Mouse (Mus musculus) kidney, adult 2 months (tissue): ENCODE measurements around the gene Epha1. TPM values are rescaled to one million over a fixed set of nuclear protein-coding genes. Genes with fewer than 3 reads are reported as not detected.

Experiments
- DNase-seq: peaks from one replicate; pipeline ENCODE4 v3.0.0; 2021
- H3K27ac ChIP-seq: fragments of 200-500 bp; 2 replicates; pipeline ENCODE4 v1.5.1; 2012; ENCODE audit warnings: low read depth, low read length, control low read depth, inconsistent platforms; ENCODE audit not compliant: insufficient read depth
- H3K27me3 ChIP-seq: fragments of 200-500 bp; replicated peaks from 2 replicates; pipeline ENCODE4 v1.6.1; 2012; ENCODE audit warnings: mild to moderate bottlenecking, moderate library complexity, low read length, inconsistent platforms; ENCODE audit not compliant: control insufficient read depth, insufficient read depth
- H3K36me3 ChIP-seq: fragments of 200-500 bp; 2 replicates; pipeline ENCODE4 v1.6.1; 2012; ENCODE audit warnings: mild to moderate bottlenecking, moderate library complexity, low read length, inconsistent platforms; ENCODE audit not compliant: control insufficient read depth, insufficient read depth
- H3K4me1 ChIP-seq: fragments of 200-500 bp; 2 replicates; pipeline ENCODE4 v1.6.1; 2011; ENCODE audit warnings: low read length; ENCODE audit not compliant: control insufficient read depth, insufficient read depth
- H3K4me3 ChIP-seq: fragments of 200-500 bp; 2 replicates; pipeline ENCODE4 v1.5.1; 2011; ENCODE audit warnings: mild to moderate bottlenecking, low read depth, low read length, control low read depth; ENCODE audit not compliant: insufficient read depth
- CTCF ChIP-seq: fragments of 200-500 bp; conservative IDR thresholded peaks from 2 replicates; pipeline ENCODE4 v1.5.1; 2011; ENCODE audit warnings: low read depth, mild to moderate bottlenecking, control low read depth, low read length, moderate library complexity, mixed read lengths; ENCODE audit not compliant: insufficient read depth, insufficient read length
- POLR2A ChIP-seq: fragments of 200-500 bp; IDR thresholded peaks from one replicate; pipeline ENCODE4 v1.6.1; 2011; ENCODE audit warnings: low read depth, low read length, control low read depth
- WGBS: fragments of 180-500 bp; shearing (Covaris S2); methylation state at CpG from one replicate; pipeline ENCODE4 v1.1.7; 2018; 5-methylcytosine and 5-hydroxymethylcytosine counted together
- polyA plus RNA-seq: library from polyadenylated mRNA; depleted of rRNA; stranded (reverse); fragments of >200 nt; gene quantifications from 2 replicates; pipeline ENCODE4 v1.2.3, GENCODE M21; 2012

Gene Epha1
- polyA plus RNA-seq, 1 experiment: 17.0 TPM

GRCm38 (mm10) chr6:42364066-42364465 is 9.0 kb downstream of the Epha1 start:
- 92% methylated on average over 4 of the region's 4 CpGs for WGBS
- H3K4me3 ChIP-seq: no peak overlapping the region
- H3K4me1 ChIP-seq: no peaks in the 10 kb centered on the region
- no peaks in the 10 kb centered on the region for H3K36me3 ChIP-seq
- H3K27me3 ChIP-seq: no peaks in the 10 kb centered on the region
- DNase-seq: no peak
- H3K27ac ChIP-seq: no peak overlapping the region
- TF ChIP-seq POLR2A: no peak
- TF ChIP-seq CTCF: no peak

- Histone ChIP-seq H3K4me1 (no peaks in the 10 kb centered on the region), H3K27me3 (no peaks in the 10 kb centered on the region), H3K27ac (no peak overlapping the region), H3K4me3 (no peak overlapping the region), H3K36me3 (peaks cover 2% of the 10 kb centered on the region; the same call in 1 of the 2 replicates)
- no peak for TF ChIP-seq POLR2A
- no peak for TF ChIP-seq CTCF
- DNase-seq: no peak
- 38% methylated on average over 3 of the region's 3 CpGs for WGBS
Measured at GRCm38 (mm10) chr6:42362974-42363373, 10.1 kb downstream of the Epha1 start.

GRCm38 (mm10) chr6:42362497-42362896 is 10.6 kb downstream of the Epha1 start:
- 71% methylated on average over 1 of the region's 1 CpGs for WGBS
- no peaks in the 10 kb centered on the region for H3K4me1 ChIP-seq
- H3K36me3 ChIP-seq: peaks cover 3% of the 10 kb centered on the region; the same call in 1 of the 2 replicates
- DNase-seq: no peak
- TF ChIP-seq POLR2A (no peak), CTCF (no peak)
- H3K27ac ChIP-seq: no peak overlapping the region
- H3K27me3 ChIP-seq: no peaks in the 10 kb centered on the region
- no peak overlapping the region for H3K4me3 ChIP-seq

GRCm38 (mm10) chr6:42362074-42362473 is 11.0 kb downstream of the Epha1 start:
- H3K36me3 ChIP-seq: peaks cover 3% of the 10 kb centered on the region; the same call in 1 of the 2 replicates
- no peaks in the 10 kb centered on the region for H3K4me1 ChIP-seq
- H3K27ac ChIP-seq: no peak overlapping the region
- DNase-seq: no peak
- no peaks in the 10 kb centered on the region for H3K27me3 ChIP-seq
- no peak overlapping the region for H3K4me3 ChIP-seq
- 76% methylated on average over 1 of the region's 1 CpGs for WGBS
- TF ChIP-seq POLR2A: no peak
- TF ChIP-seq CTCF: no peak

- WGBS: 90% methylated on average over 13 of the region's 13 CpGs
- no peak for DNase-seq
- H3K27ac ChIP-seq: no peak overlapping the region
- TF ChIP-seq POLR2A: no peak
- no peak for TF ChIP-seq CTCF
- H3K4me1 ChIP-seq: no peaks in the 10 kb centered on the region
- H3K4me3 ChIP-seq: no peak overlapping the region
- H3K36me3 ChIP-seq: peaks cover 3% of the 10 kb centered on the region; the same call in 1 of the 2 replicates
- H3K27me3 ChIP-seq: no peaks in the 10 kb centered on the region
Measured at GRCm38 (mm10) chr6:42361041-42361895, 11.8 kb downstream of the Epha1 start.

GRCm38 (mm10) chr6:42360231-42360840 is 12.7 kb downstream of the Epha1 start:
- no peak for TF ChIP-seq CTCF
- TF ChIP-seq POLR2A: no peak
- Histone ChIP-seq H3K4me1 (no peaks in the 10 kb centered on the region), H3K27ac (no peak overlapping the region), H3K36me3 (peaks cover 3% of the 10 kb centered on the region; the same call in 1 of the 2 replicates), H3K27me3 (no peaks in the 10 kb centered on the region), H3K4me3 (no peak overlapping the region)
- 83% methylated on average over 6 of the region's 6 CpGs for WGBS
- no peak for DNase-seq

GRCm38 (mm10) chr6:42359364-42360147 is 13.5 kb downstream of the Epha1 start:
- H3K36me3 ChIP-seq: peaks cover 3% of the 10 kb centered on the region; the same call in 1 of the 2 replicates
- H3K27me3 ChIP-seq: no peaks in the 10 kb centered on the region
- no peak for TF ChIP-seq POLR2A
- no peak for TF ChIP-seq CTCF
- H3K4me1 ChIP-seq: no peaks in the 10 kb centered on the region
- no peak overlapping the region for H3K4me3 ChIP-seq
- no peak overlapping the region for H3K27ac ChIP-seq
- 65% methylated on average over 9 of the region's 9 CpGs for WGBS
- no peak for DNase-seq
